Mouse (Mus musculus): Measurements from ENCODE around the gene Twf2.

DNA sequence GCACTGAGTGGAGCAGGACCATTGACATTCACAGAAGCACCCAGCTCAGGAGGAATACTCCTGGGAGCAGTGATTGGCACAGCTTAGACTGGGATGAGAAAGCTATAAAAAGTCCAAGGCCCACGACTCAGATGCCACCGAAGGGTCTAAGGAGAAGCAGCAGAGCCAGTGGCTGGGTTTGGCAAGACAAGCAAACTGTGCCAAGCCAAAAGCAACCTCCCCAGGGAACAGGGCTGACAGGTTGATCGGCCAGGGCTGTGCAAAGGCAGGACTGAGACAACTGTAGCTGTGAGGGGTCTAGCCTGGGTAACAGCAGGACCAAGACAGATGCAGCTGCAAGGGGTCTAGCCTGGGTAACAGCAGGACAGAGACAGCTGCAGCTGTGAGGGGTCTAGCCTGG, 30.0 kb downstream of the Twf2 start:
- TF ChIP-seq CTCF (IDR thresholded peaks at IDR 0.05; ENCODE audit: low read depth, low read length) (no peak), POLR2A (IDR thresholded peaks at IDR 0.05; ENCODE audit: borderline replicate concordance, low read depth, low read length) (no peak)
